Mouse (Mus musculus): ENCODE data around the gene Egfl6. TPM values are rescaled to one million over a fixed set of nuclear protein-coding genes. Genes with fewer than 3 reads are reported as not detected.

The Egfl6 gene
- total and polyA plus RNA-seq, 3 experiments = 0.28 TPM; not detected in 2

- H3K9me3 ChIP-seq (replicated peaks; ENCODE audit: insufficient read depth, low read length) = no peaks in the 10 kb centered on the region
- DNase-seq (ENCODE audit: low read depth, low spot score) = no peak
- no peak overlapping the region for H3K9ac ChIP-seq (ENCODE audit: control insufficient read depth, low read depth, low read length, poor library complexity, severe bottlenecking)
- no peak overlapping the region for H3K27ac ChIP-seq (ENCODE audit: control insufficient read depth, low read depth, low read length)
- H3K4me1 ChIP-seq (ENCODE audit: control insufficient read depth in 1 of 2, insufficient read depth in 2 of 2, low read length in 2 of 2) = no peaks in the 10 kb centered on the region
- H3K4me3 ChIP-seq (ENCODE audit: control insufficient read depth in 1 of 2, insufficient read depth in 1 of 2, low read depth in 2 of 2, low read length in 2 of 2) = no peak overlapping the region
- H3K27me3 ChIP-seq (ENCODE audit: control insufficient read depth in 1 of 2, insufficient read depth in 2 of 2, low read length in 2 of 2) = no peaks in the 10 kb centered on the region
- TF ChIP-seq USF1 (IDR thresholded peaks at IDR 0.05; ENCODE audit: low read depth, low read length) (no peak), POLR2A (IDR thresholded peaks at IDR 0.05; ENCODE audit: control insufficient read depth in 1 of 2, insufficient read depth in 1 of 2, low read depth in 1 of 2, low read length in 2 of 2, poor library complexity in 1 of 2) (no peak), ZKSCAN1 (IDR thresholded peaks at IDR 0.05; ENCODE audit: low read depth, low read length) (no peak), ZNF384 (IDR thresholded peaks at IDR 0.05; ENCODE audit: low read depth, low read length) (no peak), RAD21 (IDR thresholded peaks at IDR 0.05; ENCODE audit: low read depth, low read length) (no peak), POLR2AphosphoS5 (IDR thresholded peaks at IDR 0.05; ENCODE audit: borderline replicate concordance, low read depth, low read length) (no peak)
- H3K79me2 ChIP-seq (ENCODE audit: control insufficient read depth, insufficient read depth, low read length, poor library complexity) = no peaks in the 10 kb centered on the region
- H3K36me3 ChIP-seq (ENCODE audit: control insufficient read depth in 1 of 2, insufficient read depth in 2 of 2, low read length in 2 of 2) = no peaks in the 10 kb centered on the region
Observed at GRCm38 (mm10) chrX:166576111-166576510, 9.4 kb downstream of the Egfl6 start.

- DNase-seq (ENCODE audit: low read depth, low spot score) = no peak
Observed at GRCm38 (mm10) chrX:166565983-166566382, 19.5 kb downstream of the Egfl6 start.

GRCm38 (mm10) chrX:166565401-166565800, 20.1 kb downstream of the Egfl6 start:
- Histone ChIP-seq H3K9ac (ENCODE audit: control insufficient read depth, low read depth, low read length, poor library complexity, severe bottlenecking) (no peak overlapping the region), H3K79me2 (ENCODE audit: control insufficient read depth, insufficient read depth, low read length, poor library complexity) (no peaks in the 10 kb centered on the region), H3K27ac (ENCODE audit: control insufficient read depth, low read depth, low read length) (no peak overlapping the region), H3K27me3 (ENCODE audit: control insufficient read depth in 1 of 2, insufficient read depth in 2 of 2, low read length in 2 of 2) (no peaks in the 10 kb centered on the region), H3K36me3 (ENCODE audit: control insufficient read depth in 1 of 2, insufficient read depth in 2 of 2, low read length in 2 of 2) (no peaks in the 10 kb centered on the region), H3K9me3 (replicated peaks; ENCODE audit: insufficient read depth, low read length) (no peaks in the 10 kb centered on the region), H3K4me3 (ENCODE audit: control insufficient read depth in 1 of 2, insufficient read depth in 1 of 2, low read depth in 2 of 2, low read length in 2 of 2) (no peak overlapping the region), H3K4me1 (ENCODE audit: control insufficient read depth in 1 of 2, insufficient read depth in 2 of 2, low read length in 2 of 2) (no peaks in the 10 kb centered on the region)
- TF ChIP-seq BHLHE40 (IDR thresholded peaks at IDR 0.05; ENCODE audit: borderline replicate concordance, low read depth, low read length) (no peak), MYC (IDR thresholded peaks at IDR 0.05; ENCODE audit: low read depth, low read length) (no peak), MYB (IDR thresholded peaks at IDR 0.05; ENCODE audit: low read depth, low read length) (no peak), ELF1 (IDR thresholded peaks at IDR 0.05; ENCODE audit: low read depth, low read length) (no peak), MAFK (IDR thresholded peaks at IDR 0.05; ENCODE audit: borderline replicate concordance, low read depth, low read length) (no peak), MXI1 (IDR thresholded peaks at IDR 0.05; ENCODE audit: low read depth, low read length) (no peak), GATA1 (IDR thresholded peaks at IDR 0.05; ENCODE audit: low read depth, low read length) (no peak), SIN3A (IDR thresholded peaks at IDR 0.05; ENCODE audit: low read length) (no peak), USF1 (IDR thresholded peaks at IDR 0.05; ENCODE audit: low read depth, low read length) (no peak), POLR2A (IDR thresholded peaks at IDR 0.05; ENCODE audit: control insufficient read depth in 1 of 2, insufficient read depth in 1 of 2, low read depth in 1 of 2, low read length in 2 of 2, poor library complexity in 1 of 2) (no peak), CTCF (IDR thresholded peaks at IDR 0.05 in 2 of 3, conservative IDR thresholded peaks at IDR 0.05 in 1 of 3; ENCODE audit: control insufficient read depth in 1 of 3, insufficient read depth in 1 of 3, low read depth in 2 of 3, low read length in 3 of 3, poor library complexity in 1 of 3, severe bottlenecking in 1 of 3) (no peak), JUND (IDR thresholded peaks at IDR 0.05; ENCODE audit: low read depth, low read length) (no peak), CHD2 (IDR thresholded peaks at IDR 0.05; ENCODE audit: low read length) (no peak), RCOR1 (IDR thresholded peaks at IDR 0.05; ENCODE audit: low read depth, low read length) (no peak), ZNF384 (IDR thresholded peaks at IDR 0.05; ENCODE audit: low read depth, low read length) (no peak), MAZ (IDR thresholded peaks at IDR 0.05; ENCODE audit: low read depth, low read length) (no peak)
- DNase-seq (ENCODE audit: low read depth, low spot score) = no peak

More at GRCm38 (mm10) chrX:166565983-166566382, 19.5 kb downstream of the Egfl6 start:
- no peaks in the 10 kb centered on the region for H3K79me2 ChIP-seq (ENCODE audit: control insufficient read depth, insufficient read depth, low read length, poor library complexity)
- H3K27ac ChIP-seq (ENCODE audit: control insufficient read depth, low read depth, low read length) = no peak overlapping the region
- no peaks in the 10 kb centered on the region for H3K27me3 ChIP-seq (ENCODE audit: control insufficient read depth in 1 of 2, insufficient read depth in 2 of 2, low read length in 2 of 2)
- H3K36me3 ChIP-seq (ENCODE audit: control insufficient read depth in 1 of 2, insufficient read depth in 2 of 2, low read length in 2 of 2) = no peaks in the 10 kb centered on the region
- TF ChIP-seq ZMIZ1 (IDR thresholded peaks at IDR 0.05; ENCODE audit: low read depth, low read length) (no peak), CHD2 (IDR thresholded peaks at IDR 0.05; ENCODE audit: low read length) (no peak), CHD1 (IDR thresholded peaks at IDR 0.05; ENCODE audit: low read depth, low read length) (no peak), HCFC1 (IDR thresholded peaks at IDR 0.05; ENCODE audit: low read depth, low read length) (no peak), TBP (IDR thresholded peaks at IDR 0.05; ENCODE audit: low read depth, low read length) (no peak), GATA1 (IDR thresholded peaks at IDR 0.05; ENCODE audit: low read depth, low read length) (no peak)
- no peaks in the 10 kb centered on the region for H3K4me1 ChIP-seq (ENCODE audit: control insufficient read depth in 1 of 2, insufficient read depth in 2 of 2, low read length in 2 of 2)
- no peak overlapping the region for H3K9ac ChIP-seq (ENCODE audit: control insufficient read depth, low read depth, low read length, poor library complexity, severe bottlenecking)
- H3K9me3 ChIP-seq (replicated peaks; ENCODE audit: insufficient read depth, low read length) = no peaks in the 10 kb centered on the region
- H3K4me3 ChIP-seq (ENCODE audit: control insufficient read depth in 1 of 2, insufficient read depth in 1 of 2, low read depth in 2 of 2, low read length in 2 of 2) = no peak overlapping the region
